Mouse (Mus musculus) C2C12 (cell line): Measurements from ENCODE around the gene Slc45a1. TPM values are rescaled to one million over a fixed set of nuclear protein-coding genes. Genes with fewer than 3 reads are reported as not detected.
A peak's percentile ranks its signal among the peaks of the same experiment; 100 is the strongest.

Experiments used
- H3K27me3 ChIP-seq: one replicate; pipeline ENCODE4 v1.6.1; 2011; ENCODE audit not compliant: control insufficient read depth, insufficient read depth, insufficient read length
- H3K36me3 ChIP-seq: one replicate; pipeline ENCODE4 v1.6.1; 2011; ENCODE audit not compliant: control insufficient read depth, insufficient read depth
- H3K4me3 ChIP-seq: one replicate; pipeline ENCODE4 v1.5.1; 2011; ENCODE audit warnings: mild to moderate bottlenecking, control low read depth; ENCODE audit not compliant: poor library complexity, insufficient read depth, severe bottlenecking
- H3K79me2 ChIP-seq: one replicate; pipeline ENCODE4 v1.6.1; 2011; ENCODE audit not compliant: control insufficient read depth, insufficient read depth
- H3K79me3 ChIP-seq: one replicate; pipeline ENCODE4 v1.6.1; 2011; ENCODE audit warnings: low read depth, control low read depth
- H3ac ChIP-seq: one replicate; pipeline ENCODE3; 2011; ENCODE audit warnings: low read depth; ENCODE audit not compliant: control insufficient read depth, insufficient read length
- CEBPB ChIP-seq: IDR thresholded peaks from one replicate; pipeline ENCODE4 v1.6.1; 2011; ENCODE audit warnings: low read depth, mild to moderate bottlenecking, control low read depth, moderate library complexity
- CTCF ChIP-seq: IDR thresholded peaks from one replicate; pipeline ENCODE4 v1.5.1; 2011; ENCODE audit not compliant: control insufficient read depth, insufficient read depth, insufficient read length
- FOSL1 ChIP-seq: IDR thresholded peaks from one replicate; pipeline ENCODE4 v1.8.0; 2011; ENCODE audit warnings: mild to moderate bottlenecking, low read length; ENCODE audit not compliant: poor library complexity, insufficient read depth, severe bottlenecking
- MAX ChIP-seq: IDR thresholded peaks from one replicate; pipeline ENCODE4 v1.6.1; 2011; ENCODE audit warnings: mild to moderate bottlenecking, control low read depth
- MYOD1 ChIP-seq: IDR thresholded peaks from one replicate; pipeline ENCODE4 v1.6.1; 2011; ENCODE audit warnings: low read depth; ENCODE audit not compliant: control insufficient read depth, insufficient read length
- MYOG ChIP-seq: IDR thresholded peaks from one replicate; pipeline ENCODE4 v1.6.1; 2011; ENCODE audit not compliant: control insufficient read depth, insufficient read length; ENCODE audit errors: extremely low read depth
- USF1 ChIP-seq: IDR thresholded peaks from one replicate; pipeline ENCODE4 v1.6.1; 2011; ENCODE audit warnings: low read depth, mild to moderate bottlenecking, control low read depth, moderate library complexity
- polyA plus RNA-seq: library from polyadenylated mRNA; unstranded; fragments of >200 nt; fragmentation: generic; extraction: Trizol; gene quantifications from one replicate; pipeline ENCODE4 v1.2.1, GENCODE M21; 2012; ENCODE audit warnings: missing spikeins

The Slc45a1 gene
- polyA plus RNA-seq, 1 experiment = 0.01 TPM

DNA sequence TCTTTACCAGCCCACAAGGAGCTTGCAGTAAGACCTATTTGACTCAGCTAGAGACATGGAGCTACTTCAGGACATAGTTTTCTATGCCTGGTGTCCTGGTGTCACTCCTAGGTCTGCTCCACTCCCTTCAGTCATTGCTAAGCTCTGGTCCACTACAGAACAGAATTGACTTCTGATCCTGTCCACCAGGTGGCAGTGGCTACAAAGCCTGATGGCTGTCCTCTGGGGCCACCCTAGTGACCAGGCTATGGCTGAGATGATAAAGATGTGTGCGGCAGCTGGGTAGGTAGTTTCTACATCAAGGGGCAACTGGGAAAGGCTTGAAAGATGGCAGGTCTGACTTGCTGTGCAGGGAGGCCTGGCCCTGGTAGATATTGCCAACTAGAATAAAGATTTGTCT lies 26.5 kb downstream of the Slc45a1 start:
- Histone ChIP-seq H3ac (no peak overlapping the region), H3K4me3 (no peak overlapping the region), H3K79me2 (no peaks in the 10 kb centered on the region), H3K27me3 (no peaks in the 10 kb centered on the region), H3K79me3 (no peaks in the 10 kb centered on the region), H3K36me3 (no peaks in the 10 kb centered on the region)
- TF ChIP-seq MYOD1 (no peak), CTCF (peak; percentile 54)

DNA sequence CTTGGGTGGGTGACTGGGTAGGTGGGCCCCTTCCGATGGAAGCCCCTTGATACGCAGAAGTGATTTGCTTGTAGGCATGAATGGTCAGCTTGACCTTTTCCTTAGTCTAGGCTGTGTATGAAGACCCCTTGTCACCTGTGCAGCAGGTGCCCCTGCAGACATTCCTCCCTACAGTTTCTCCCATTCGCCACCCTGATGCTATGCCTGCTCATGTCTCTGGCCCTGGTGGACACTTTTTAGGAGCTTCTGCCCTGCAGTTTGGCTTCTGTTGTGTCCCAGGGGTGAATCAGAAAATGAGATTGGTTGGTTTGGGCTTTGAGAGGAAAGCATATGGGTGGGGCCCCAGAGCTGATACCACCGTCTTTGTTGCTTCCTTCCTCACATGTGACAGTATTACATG lies 27.0 kb downstream of the Slc45a1 start:
- no peaks in the 10 kb centered on the region for H3K79me3 ChIP-seq
- no peak overlapping the region for H3K4me3 ChIP-seq
- no peaks in the 10 kb centered on the region for H3K27me3 ChIP-seq
- H3K36me3 ChIP-seq = no peaks in the 10 kb centered on the region
- H3ac ChIP-seq = no peak overlapping the region
- H3K79me2 ChIP-seq = no peaks in the 10 kb centered on the region
- TF ChIP-seq MYOG (no peak), MYOD1 (no peak), USF1 (no peak), MAX (no peak), CEBPB (no peak), CTCF (no peak), FOSL1 (no peak)

GRCm38 (mm10) chr4:150624214-150624823 lies 27.7 kb downstream of the Slc45a1 start:
- Histone ChIP-seq H3ac (no peak overlapping the region), H3K79me3 (no peaks in the 10 kb centered on the region), H3K4me3 (no peak overlapping the region), H3K27me3 (no peaks in the 10 kb centered on the region), H3K79me2 (no peaks in the 10 kb centered on the region), H3K36me3 (peaks cover 3% of the 10 kb centered on the region)
- TF ChIP-seq USF1 = no peak
- no peak for TF ChIP-seq MYOD1
- no peak for TF ChIP-seq FOSL1
- no peak for TF ChIP-seq CEBPB
- no peak for TF ChIP-seq CTCF
- TF ChIP-seq MAX = no peak
- TF ChIP-seq MYOG = no peak

GRCm38 (mm10) chr4:150622641-150623040 lies 29.3 kb downstream of the Slc45a1 start:
- TF ChIP-seq FOSL1 (no peak), USF1 (no peak), CEBPB (no peak), MAX (no peak)
- no peaks in the 10 kb centered on the region for H3K27me3 ChIP-seq
- peaks cover 20% of the 10 kb centered on the region for H3K36me3 ChIP-seq

DNA sequence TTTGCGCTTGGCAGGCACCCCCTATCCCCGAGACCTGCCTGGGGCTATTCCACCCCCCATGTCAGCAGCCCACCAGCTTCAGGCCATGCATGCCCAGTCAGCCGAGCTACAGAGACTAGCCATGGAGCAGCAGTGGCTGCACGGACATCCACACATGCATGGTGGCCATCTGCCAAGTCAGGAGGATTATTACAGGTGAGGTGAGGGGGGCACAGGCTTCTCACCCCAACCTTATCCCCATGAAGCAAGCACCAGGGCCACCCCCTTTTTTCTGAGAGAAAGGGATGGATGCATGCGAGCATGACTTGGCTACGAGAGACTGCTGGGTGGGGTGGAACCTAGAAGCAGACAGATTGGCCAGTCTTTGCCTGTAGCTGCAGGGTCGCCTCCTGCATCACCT lies 33.0 kb downstream of the Slc45a1 start:
- H3K27me3 ChIP-seq = no peaks in the 10 kb centered on the region
- no peak overlapping the region for H3ac ChIP-seq
- H3K4me3 ChIP-seq = no peak overlapping the region
- TF ChIP-seq CEBPB (no peak), CTCF (no peak), MAX (no peak), MYOD1 (no peak), MYOG (no peak), FOSL1 (no peak), USF1 (no peak)
- no peaks in the 10 kb centered on the region for H3K79me3 ChIP-seq
- H3K36me3 ChIP-seq = peaks cover 50% of the 10 kb centered on the region
- H3K79me2 ChIP-seq = no peaks in the 10 kb centered on the region

More at GRCm38 (mm10) chr4:150622641-150623040, 29.3 kb downstream of the Slc45a1 start:
- Histone ChIP-seq H3ac (no peak overlapping the region), H3K79me3 (no peaks in the 10 kb centered on the region), H3K79me2 (no peaks in the 10 kb centered on the region), H3K4me3 (no peak overlapping the region)

GRCm38 (mm10) chr4:150616841-150617240 lies 35.1 kb downstream of the Slc45a1 start:
- H3K4me3 ChIP-seq = no peak overlapping the region
- H3ac ChIP-seq = no peak overlapping the region
- peaks cover 70% of the 10 kb centered on the region for H3K36me3 ChIP-seq
- TF ChIP-seq MYOG (no peak), FOSL1 (no peak), CEBPB (no peak), CTCF (no peak), MAX (no peak), USF1 (no peak), MYOD1 (no peak)
- H3K79me2 ChIP-seq = no peaks in the 10 kb centered on the region
- no peaks in the 10 kb centered on the region for H3K79me3 ChIP-seq
- no peaks in the 10 kb centered on the region for H3K27me3 ChIP-seq
